Mouse (Mus musculus) urinary bladder, postnatal 4 days (tissue): ENCODE measurements at regions not wholly inside any gene's neighbourhood (a gene's known extent, or its start where the extent isn't known, plus 50 kb on each side); places are given as distances from the start of the nearest gene placed in this dataset.

Experiments
- DNase-seq, 2 experiments: peaks; one replicate each; pipeline ENCODE4 v3.0.0; 2021 to 2022; ENCODE audit warnings: low spot score in 2 of 2

DNA sequence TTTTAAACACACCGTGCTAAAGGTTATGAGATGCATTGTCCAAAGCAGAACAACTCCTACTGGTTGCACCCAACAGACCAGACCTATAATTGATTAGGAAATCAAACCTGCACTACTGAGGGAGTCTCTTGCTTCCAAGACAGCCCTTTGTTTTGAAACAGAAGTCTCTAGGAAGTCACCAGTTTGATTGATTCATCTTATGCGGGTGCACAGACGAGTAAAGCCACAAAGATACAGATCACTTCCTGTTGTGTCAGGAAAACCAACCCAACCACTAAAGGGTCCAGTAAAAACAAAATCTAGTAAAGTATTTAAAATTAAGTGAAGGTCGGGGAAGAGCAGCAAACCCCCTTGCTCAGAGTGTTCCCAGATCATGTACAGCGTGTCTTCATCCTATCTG is 58.3 kb upstream of the N6amt1 start:
- DNase-seq = no peak

DNA sequence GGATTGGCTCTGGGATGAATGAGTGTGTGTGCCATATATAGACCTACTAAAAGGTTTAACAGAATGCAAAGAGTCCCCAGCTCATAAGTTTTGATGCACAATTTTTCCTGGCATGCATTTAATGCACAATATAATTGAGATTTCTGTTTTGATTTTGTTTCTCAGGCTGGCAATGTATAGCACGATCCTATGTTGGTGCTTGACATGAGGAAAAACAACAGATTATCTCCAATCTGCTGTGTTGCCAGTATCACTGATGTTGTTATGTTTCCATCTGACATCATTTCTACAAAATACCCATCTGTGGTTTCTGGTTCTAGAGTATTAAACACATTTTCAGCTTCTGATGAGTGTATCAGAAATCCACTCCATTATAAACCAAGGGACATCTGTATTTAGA is 61.2 kb upstream of the N6amt1 start:
- DNase-seq = no peak

DNA sequence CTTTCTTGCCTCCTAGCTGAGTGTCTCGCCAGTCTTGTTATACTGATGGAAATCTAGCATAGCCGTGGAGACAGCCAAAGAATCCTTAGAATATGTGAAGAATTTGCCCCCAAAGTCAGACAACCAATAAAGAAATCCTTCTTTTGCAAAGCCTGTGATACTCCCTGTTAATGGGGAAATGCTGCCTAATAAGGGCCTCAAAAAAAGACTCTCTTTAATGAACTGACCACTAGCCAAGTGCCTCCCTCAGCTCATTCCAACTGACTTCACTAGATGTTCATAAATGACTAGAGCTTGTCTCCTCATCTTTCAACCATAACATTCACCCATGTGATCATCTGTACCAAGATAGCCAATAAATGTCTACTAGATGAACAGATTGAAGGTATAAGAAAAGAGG is 62.3 kb upstream of the N6amt1 start:
- no peak for DNase-seq

DNA sequence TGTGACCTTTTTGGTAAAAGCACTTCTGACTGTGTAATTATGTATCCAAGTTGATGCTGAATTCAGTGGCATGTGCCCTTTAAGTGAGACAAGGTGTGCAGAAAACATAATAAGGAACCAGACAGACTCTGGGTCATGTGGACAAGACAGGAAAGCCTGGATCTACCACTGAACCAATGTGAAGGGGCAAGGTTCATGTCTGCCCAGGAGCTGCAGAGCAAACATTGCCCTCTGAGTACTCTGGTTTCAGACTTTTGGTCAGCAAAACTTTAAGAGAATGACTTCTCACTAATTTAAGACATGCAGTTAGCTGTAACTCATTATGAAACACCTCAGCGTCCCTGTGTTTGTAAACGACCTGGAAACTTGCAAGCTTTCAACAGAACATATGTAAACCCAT is 68.3 kb upstream of the N6amt1 start:
- no peak for DNase-seq

DNA sequence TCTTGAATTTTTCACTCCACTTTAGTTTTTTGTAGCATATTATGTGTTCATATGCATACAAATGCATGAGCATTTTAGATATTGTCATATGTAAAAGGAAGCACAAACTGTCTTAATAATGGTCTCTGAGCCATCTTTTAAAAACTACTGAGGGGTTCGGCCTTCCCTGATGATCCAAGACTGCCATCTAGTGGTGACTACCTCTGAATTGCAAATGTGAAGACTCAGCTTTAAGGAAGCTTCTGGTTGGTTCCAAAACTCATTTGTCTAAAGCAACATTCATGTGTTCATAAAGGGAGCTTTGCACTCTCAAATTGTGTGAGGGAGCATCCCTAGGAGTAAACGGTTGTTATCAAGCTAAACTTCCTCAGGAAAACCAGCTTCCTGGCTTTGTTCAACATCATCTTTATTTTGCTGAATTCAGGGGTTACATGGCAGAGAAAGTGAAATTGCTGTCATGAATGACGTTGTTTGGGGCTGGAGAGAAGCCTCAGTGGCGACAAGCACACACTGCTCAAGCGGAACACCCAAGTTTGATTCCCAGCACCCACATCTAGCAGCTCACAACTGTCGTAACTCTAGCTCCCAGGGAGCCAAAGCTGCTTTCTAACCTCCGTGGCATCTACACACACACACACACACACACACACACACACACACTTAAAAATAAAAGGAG is 69.0 kb upstream of the N6amt1 start:
- DNase-seq = no peak

DNA sequence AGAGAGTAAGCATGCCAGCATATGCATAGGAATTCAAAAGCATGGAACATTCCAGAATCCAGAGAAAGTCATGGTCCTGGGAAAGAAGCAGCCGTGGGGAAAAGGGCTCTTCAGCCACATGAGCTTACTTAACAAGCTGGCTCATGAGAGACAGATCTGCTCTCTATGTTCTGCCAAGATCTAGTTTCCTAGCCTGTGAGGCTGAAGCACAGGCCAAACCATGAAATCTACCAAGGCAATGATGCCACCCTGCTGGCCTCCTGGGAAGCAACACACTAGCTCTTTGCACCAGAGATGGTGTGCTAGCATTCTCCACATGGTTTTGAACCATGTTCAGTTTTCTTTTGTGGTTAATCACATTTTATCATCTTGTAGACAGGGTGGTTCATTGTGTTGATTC is 75.5 kb upstream of the N6amt1 start:
- no peak for DNase-seq

DNA sequence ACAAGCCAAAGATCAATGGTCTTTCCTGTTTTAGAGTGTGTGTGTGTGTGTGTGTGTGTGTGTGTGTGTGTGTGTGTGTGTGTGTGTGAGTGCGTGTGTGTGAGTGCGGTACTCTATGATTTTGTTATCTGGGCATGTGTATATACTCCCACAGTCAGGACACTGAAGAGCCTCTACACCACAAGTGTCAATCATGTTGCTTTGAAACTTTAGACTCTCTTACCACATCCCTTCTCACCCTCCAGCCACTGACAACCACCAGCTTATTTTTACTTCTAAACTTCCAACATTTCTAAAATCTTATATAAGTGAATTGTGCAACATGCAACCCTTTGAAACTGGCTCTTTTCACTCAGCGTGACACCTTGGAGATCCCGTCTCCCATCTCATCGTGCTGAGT is 81.6 kb upstream of the N6amt1 start:
- DNase-seq = no peak

DNA sequence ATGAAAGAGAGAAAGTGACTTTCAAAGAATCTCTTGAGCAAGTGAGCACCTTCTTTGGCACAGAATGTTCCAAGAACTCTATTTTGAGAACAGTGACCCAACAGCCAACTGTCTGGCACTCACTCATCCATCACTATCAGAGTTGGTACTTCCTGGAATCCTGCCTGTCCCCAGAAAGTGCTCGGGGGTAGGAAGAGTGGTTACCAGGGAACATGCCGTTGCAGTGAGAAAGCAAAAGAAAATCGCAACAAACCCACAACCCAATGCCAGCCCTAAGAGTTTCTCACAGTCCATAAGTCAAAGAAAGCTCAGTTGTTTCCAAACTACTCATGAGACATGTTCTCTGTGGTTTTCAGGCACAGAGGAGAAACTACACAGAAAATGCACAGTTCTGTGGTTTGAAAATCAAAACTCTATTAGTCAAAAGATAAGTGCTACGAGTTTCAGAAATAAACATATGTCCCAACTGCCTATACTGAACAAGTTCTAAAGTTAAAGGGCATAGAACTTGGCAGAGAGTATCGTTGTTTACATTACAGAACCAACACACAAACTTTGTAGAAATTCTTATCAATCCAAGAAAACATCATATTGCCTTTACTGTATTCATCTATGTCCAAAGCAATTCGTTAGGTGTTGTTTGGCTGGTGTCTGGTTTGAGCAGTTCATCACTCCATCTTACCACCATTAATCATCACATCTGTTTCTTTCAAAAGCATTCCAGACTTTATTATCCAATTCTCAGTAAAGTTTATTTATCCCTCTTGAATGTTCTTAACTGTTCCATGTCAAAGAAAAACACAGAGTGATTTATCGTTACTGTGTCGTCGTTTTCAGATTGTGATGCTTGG is 85.8 kb upstream of the N6amt1 start:
- no peak for DNase-seq

DNA sequence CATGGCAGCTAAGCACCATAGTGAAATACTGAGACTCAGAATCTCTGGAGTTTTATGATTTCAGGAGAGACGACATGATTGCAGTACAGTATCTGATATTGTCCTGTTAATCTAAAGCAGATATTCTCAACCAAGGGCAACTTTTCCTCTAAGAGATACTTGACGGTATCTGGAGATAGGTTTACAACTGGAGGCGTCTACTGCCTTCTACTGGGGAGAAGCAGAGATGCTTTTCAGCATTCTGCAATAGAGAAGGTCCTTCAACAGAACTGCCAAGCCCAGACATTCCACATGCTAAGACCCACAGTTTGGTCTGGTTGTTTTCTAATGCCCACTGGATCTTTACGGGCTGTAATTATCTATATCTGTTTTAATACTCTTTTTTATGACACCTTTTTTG is 86.5 kb upstream of the N6amt1 start:
- DNase-seq = no peak

DNA sequence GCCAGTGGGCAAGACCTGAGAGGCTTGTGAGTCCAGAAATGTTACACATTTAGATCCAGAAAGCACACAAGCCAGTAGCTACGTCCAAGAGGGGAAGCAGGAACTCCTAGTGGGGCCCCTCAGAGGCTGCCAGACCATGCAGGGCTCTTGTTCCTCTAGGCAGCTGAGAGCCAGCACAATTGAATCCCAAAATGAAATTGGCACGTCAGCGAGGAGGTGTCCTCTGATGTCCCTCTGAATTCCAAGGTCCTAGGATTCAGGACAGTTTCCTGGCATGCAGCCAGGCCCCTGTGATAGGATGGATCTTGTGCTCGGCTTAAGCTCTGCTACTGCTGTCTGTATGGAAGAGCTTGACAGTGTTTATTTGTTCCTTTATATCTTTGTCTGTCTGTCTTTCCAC is 90.4 kb upstream of the N6amt1 start:
- peak in 1 of 2 experiments; percentile 45 for DNase-seq

DNA sequence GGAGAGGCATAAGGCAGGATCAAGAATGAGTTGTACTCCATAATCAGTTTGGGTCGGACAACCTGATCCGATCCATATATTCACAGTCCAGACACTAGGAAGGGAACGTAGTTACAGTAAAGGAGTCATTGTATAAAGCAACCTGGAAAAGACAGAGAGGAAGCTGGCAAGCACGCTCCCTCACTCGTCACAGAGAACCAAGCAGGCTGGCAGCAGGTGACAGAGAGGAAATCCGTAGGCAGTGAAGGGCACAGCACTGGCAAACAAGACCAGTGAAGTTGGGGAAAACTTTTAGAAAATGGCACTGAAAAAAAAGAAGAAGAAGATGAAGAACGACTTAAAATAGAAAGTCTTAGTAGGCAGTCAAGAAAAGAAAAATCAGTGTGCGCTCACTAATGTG is 90.9 kb upstream of the N6amt1 start:
- no peak for DNase-seq

DNA sequence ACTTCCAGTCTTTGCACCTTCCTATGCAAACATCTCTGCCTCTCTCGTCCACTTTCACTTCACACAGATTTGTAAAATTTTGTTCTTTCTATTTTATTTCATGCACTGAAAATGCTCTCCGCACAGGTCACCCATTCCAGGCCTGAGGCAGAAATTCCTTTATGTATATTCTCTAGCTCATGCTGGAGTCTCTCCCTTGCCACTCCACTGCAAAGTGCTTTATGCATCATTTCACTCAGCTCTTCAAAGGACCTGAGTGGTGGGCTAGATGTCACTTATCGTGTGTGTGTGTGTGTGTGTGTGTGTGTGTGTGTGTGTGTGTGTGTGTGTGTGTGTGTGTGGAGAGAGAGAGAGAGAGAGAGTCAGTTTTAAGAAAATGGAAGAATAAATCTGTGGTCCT is 91.5 kb upstream of the N6amt1 start:
- DNase-seq = no peak

DNA sequence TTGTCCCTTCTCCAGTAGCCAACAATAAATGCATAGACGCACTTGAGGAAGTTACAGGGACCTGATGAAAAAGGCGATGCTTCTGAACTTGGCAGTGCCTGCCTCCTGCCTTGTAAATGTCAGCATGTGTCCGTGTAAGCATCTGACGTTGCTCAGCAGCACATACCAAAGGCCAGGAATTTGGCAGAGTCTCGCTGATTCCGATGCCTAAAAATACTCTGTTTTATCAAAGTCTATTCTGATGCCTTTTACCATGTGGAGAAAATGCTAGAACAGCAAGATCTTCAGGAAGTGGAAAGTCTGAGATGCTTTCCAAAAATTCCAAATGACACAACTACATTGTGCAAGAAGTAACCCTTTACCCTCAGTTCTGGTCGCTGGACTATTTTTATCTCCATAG is 92.5 kb upstream of the N6amt1 start:
- DNase-seq = peak in 1 of 2 experiments; percentile 70

DNA sequence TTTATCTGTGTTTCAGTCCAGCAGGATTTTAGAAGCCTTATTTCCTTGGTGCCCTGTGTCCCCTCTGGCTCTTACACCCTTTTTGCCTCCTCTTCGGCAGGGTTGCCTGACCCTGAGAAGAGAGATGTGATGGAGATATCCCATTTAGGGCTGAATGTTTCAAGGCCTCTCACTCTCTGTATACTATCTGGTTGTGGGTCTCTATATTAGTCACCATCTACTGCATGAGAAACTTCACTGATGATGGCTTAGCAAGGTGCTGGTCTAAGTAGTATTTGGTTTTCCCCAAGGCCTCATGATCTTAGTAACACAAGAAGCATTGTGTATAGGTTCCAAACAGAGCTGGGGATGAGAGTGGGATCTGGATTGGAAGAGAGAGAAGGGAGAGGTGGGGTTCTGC is 99.2 kb upstream of the N6amt1 start:
- no peak for DNase-seq

DNA sequence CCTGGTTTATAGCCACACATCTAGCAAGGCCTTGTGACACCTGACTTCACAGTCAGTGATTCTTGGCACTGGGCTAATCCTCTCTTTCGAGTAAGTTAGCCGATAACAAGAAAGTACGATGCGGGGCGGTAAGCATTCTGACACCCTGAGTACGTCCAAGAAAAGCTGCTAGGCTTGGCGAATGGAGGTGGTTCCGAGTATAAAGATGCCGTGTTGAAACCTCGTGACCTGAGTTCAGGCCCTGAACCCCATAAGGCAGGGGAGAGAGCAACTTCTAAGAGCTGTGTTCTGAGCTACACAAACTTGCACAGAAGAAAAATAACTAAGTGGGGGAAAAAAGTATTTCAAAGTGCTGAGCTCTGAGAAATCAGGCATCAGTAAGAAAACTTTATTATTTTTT is 103.5 kb upstream of the N6amt1 start:
- DNase-seq = no peak

DNA sequence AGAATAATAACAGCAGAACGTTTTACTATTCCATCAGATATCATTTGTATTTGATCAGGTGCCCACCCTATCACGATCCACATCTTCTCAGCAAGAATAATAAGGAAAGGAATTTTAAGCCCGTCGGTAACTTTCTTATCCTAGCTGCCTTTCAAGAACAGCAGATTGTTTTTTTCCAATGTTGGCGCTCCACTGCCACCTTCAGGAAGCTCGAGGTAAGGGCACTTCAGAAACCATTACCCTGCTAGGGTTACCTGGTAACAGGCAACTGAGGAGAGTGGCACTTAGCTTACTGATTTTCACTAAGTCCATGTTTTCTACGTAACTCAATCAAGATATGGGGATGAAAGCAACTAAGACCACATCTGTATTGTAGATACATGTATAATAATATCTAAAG is 104.1 kb upstream of the N6amt1 start:
- no peak for DNase-seq

DNA sequence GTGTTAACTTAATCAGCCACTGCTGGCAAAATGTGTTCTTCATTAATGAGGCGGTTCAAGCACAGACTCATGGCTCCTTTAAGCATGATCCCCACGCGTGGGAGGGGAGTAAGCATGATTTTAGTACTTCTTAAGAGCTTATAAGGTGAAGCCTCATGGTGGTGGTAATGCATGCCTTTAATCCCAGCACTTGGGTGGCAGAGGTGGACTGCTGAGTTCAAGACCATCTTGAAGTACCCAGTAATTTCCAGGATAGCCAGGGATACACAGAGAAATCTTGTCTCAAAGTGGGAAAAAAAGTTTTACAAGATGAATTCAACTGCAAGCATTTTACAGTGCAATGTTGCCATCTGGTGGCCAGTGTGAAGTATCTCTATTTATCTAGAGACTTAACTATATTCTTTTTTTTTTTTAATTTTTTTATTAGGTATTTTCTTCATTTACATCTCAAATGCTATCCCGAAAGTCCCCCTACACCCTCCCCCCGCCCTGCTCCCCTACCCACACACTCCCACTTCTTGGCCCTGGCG is 105.4 kb upstream of the N6amt1 start:
- DNase-seq = no peak

DNA sequence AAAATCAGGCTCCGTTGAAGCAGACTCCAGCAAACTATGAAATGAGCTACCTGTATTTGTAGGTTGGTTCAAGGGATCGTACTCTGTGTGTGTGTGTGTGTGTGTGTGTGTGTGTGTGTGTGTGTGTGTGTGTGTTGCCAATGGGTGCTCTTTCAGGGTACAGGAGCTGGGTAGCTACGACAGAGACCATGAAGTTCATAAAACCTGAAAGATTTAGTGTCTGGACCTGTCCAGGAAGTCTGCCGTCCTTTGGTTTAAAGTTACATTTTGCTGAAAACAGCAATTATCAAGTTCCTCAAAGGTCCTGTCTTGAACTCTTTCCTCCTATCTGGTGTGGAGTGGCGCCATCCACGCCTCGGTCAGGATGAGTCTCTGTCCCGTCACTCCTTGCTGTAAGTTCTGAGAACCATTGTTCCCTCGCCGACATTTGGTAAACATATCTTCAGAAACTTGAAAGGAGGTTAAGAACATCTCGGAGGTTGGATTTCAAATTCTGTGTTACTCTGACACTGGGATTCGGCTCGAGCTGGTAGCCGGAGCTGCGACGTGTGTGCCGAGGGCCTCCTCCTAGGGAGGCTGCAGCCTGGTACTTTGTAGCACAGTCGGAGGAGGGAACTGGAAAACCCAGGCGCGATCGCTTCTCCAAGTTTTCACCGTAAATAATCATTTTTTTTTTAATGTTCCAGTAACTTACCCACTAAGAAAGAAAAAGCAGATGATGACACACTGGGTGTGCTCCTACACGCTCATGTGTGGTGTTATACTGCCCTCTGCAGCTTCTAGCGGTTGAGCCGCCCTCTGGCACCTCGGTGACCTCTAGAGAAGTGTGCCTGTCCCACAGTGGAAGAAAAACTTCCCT is 107.8 kb upstream of the N6amt1 start:
- peak; percentile 54 to 70 for DNase-seq

DNA sequence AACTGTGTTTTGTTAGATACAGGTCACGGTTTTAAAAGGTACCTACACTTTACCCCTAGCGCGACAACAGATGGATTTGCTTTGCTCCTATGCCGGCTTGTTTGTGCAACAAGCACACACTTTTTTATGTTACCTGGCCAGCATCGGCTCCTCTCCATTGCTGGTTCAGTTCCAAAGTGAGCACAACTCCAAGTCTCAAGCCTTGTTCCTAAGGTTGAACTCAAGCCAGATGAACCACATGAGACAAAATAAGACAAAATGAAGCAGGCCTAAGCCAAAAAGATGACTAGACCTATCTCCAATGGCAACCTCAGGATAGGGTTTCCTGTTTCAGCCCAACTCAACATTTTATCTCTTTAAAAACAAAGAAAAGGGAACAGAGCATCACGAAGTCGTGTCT is 108.5 kb upstream of the N6amt1 start:
- DNase-seq = no peak

DNA sequence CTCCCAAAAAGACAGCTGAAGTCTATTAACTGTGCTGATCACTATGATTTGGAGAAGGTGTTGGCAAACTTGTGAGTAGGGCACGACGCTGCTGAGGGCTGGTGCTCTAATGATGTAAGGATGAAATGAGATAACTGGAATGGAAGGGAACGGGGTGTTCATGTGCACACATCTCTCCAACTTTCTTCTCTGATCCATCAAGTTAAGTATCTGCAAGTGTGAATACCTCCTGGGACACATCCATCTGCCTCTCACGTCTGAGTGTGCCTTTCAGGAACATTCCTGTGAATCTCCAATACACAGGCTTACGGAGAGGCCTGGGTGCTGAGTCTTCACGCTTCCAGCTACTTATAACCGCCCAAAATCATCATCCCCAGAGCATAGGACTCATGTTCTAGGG is 112.0 kb upstream of the N6amt1 start:
- no peak for DNase-seq

DNA sequence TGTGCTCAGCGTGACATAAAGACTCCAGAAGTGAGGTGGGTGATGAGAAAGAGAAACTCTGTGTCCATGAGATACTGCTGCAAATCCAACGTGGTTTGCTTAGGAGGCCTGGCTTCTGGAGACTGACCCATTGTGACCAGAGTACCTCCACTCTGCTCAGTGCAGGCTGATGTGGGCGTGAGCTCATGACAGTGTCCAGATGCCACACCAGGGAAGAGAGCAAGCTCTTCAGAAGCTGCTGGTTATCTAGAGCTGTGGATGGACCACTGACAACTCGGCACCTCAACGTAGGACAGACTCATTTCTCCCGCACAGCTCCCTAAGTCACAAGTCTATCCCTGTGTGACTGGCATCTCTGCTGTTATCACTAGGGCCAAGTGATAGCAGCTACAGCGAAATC is 114.9 kb upstream of the N6amt1 start:
- DNase-seq = no peak

DNA sequence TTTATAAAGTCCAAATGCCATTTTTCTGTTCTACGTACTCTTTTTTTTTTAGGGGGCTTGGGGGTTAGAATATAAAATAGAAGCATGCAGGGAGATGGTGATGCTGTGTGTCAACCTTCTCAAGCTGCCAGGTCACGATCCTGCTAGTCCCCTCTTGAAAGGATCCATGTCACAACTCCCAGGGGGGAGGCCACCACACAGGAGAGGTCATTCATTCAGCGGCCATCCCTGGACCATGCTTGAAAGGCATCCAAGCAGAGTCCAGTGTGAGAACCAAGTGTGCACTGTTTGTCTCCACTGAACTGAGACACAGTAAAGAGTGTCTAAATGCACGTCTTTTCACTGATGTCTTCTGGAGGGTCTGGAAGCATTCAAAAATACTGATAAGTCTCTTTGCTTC is 119.8 kb upstream of the N6amt1 start:
- no peak for DNase-seq
